Mouse (Mus musculus): ENCODE results near the gene Mob4. TPM values are rescaled to one million over a fixed set of nuclear protein-coding genes. Genes with fewer than 3 reads are reported as not detected.

Mob4 gene
- 354 TPM for polyA plus RNA-seq (2014; fragmentation: Illumina TruSeq; extraction: RNeasy Lipid Tissue Mini Kit (QIAGEN cat#74804); ENCODE audit: low read depth, low replicate concordance)

DNA sequence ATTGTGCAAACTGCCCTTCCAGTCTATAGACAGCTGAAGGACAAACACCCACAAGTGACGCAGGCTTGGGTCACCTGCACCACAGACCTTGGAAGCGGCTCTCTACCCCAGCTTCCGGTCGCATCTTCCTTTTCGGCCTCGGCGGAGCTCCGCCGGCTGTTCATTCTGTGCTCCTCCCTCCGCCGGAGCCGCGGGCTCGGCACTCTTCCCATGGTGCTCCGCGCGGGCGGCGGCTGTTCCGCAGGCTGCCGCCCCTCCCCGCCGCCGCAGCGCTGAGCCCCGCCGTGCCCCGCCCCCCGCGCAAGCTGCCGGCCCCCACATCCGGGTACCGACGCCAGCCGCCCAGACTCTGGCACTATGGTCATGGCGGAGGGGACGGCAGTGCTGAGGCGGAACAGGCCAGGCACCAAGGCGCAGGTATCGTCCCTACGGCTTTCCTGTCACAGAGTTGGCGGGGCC lies at the start of gene Mob4:
TSS of gene Mob4 (plus strand) at position 289 of the 459 bp plus-strand sequence.

DNA sequence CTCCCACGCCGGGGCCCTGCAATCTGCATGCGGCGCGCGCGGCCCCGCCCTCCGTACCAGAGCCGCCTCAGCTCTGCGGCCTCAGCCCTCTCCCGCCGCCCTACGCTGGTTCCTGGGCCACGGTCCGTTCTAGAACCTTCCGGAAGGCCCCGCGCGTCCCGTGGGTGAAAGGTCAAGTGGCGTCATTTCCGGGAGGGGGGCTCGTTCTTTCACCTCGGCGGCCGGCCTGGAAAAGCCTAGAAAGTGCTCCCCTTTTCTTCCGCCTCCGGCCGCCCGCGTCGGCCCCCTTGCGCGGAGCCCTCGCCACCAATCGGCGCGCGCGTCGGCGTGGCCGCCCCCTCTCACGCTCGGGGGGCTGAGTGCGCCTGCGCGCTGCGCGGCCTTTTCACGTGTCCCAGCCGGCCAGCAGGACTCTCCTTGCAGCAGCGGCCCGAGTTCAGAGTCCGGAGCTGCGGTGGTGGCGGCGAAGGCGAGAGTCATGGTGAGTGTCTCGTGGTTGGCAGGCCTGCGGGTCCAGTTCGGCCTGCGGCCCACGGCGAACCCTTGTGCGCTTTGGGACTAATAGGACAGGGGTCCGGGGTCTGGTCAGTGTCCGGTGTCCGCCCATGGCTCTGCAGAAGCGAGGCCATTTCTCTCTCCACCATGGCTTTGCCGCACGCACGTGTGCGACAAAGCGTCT lies 43.0 kb upstream of the Mob4 start, which contains the start of the genes Hspe1 and Hspd1:
TSS of gene Hspe1 (plus strand) at position 201 of the 679 bp plus-strand sequence.
TSS of gene Hspd1 (minus strand) at position 312 of the 679 bp plus-strand sequence.

Other genes starting within 250 kb of the Mob4 start
- gene Ankrd44, start 204.8 kb upstream of the Mob4 start, polyA plus RNA-seq (2014; fragmentation: Illumina TruSeq; extraction: RNeasy Lipid Tissue Mini Kit (QIAGEN cat#74804); ENCODE audit: low read depth, low replicate concordance) = 58.9 TPM
- gene Sf3b1, start 103.8 kb upstream of the Mob4 start, polyA plus RNA-seq (2014; fragmentation: Illumina TruSeq; extraction: RNeasy Lipid Tissue Mini Kit (QIAGEN cat#74804); ENCODE audit: low read depth, low replicate concordance) = 610 TPM
- 176 TPM for gene Coq10b, start 78.5 kb upstream of the Mob4 start, polyA plus RNA-seq (2014; fragmentation: Illumina TruSeq; extraction: RNeasy Lipid Tissue Mini Kit (QIAGEN cat#74804); ENCODE audit: low read depth, low replicate concordance)
- gene Hspe1, start 43.1 kb upstream of the Mob4 start, polyA plus RNA-seq (2014; fragmentation: Illumina TruSeq; extraction: RNeasy Lipid Tissue Mini Kit (QIAGEN cat#74804); ENCODE audit: low read depth, low replicate concordance) = 234 TPM
- 409 TPM for gene Hspd1, start 43.0 kb upstream of the Mob4 start, polyA plus RNA-seq (2014; fragmentation: Illumina TruSeq; extraction: RNeasy Lipid Tissue Mini Kit (QIAGEN cat#74804); ENCODE audit: low read depth, low replicate concordance)
- 8.6 TPM for gene Rftn2, start 95.6 kb downstream of the Mob4 start, polyA plus RNA-seq (2014; fragmentation: Illumina TruSeq; extraction: RNeasy Lipid Tissue Mini Kit (QIAGEN cat#74804); ENCODE audit: low read depth, low replicate concordance)
- gene Mars2, start 105.9 kb downstream of the Mob4 start, polyA plus RNA-seq (2014; fragmentation: Illumina TruSeq; extraction: RNeasy Lipid Tissue Mini Kit (QIAGEN cat#74804); ENCODE audit: low read depth, low replicate concordance) = 13.3 TPM
- gene Boll, start 232.2 kb downstream of the Mob4 start, polyA plus RNA-seq (2014; fragmentation: Illumina TruSeq; extraction: RNeasy Lipid Tissue Mini Kit (QIAGEN cat#74804); ENCODE audit: low read depth, low replicate concordance) = not detected